Mouse (Mus musculus) bone marrow, adult 2 months (tissue): ENCODE measurements around the gene March6. TPM values are rescaled to one million over a fixed set of nuclear protein-coding genes. Genes with fewer than 3 reads are reported as not detected.

Source experiments
- H3K27ac ChIP-seq: fragments of 200-500 bp; 2 replicates; pipeline ENCODE4 v1.5.1; 2012; ENCODE audit warnings: low read depth, mild to moderate bottlenecking, control low read depth, inconsistent platforms, low read length; ENCODE audit not compliant: control insufficient read depth, poor library complexity, insufficient read depth
- H3K4me1 ChIP-seq: fragments of 200-500 bp; 2 replicates; pipeline ENCODE4 v1.6.1; 2011; ENCODE audit warnings: low read length; ENCODE audit not compliant: control insufficient read depth, insufficient read depth
- H3K4me3 ChIP-seq: fragments of 200-500 bp; replicated peaks from 2 replicates; pipeline ENCODE3; 2011; ENCODE audit warnings: mild to moderate bottlenecking, low read depth, low read length, control low read depth; ENCODE audit not compliant: control insufficient read depth
- CTCF ChIP-seq: fragments of 200-500 bp; IDR thresholded peaks from 2 replicates; pipeline ENCODE4 v1.5.1; 2011; ENCODE audit warnings: low read length, control low read depth; ENCODE audit not compliant: control insufficient read depth, insufficient read depth
- POLR2A ChIP-seq: fragments of 200-500 bp; IDR thresholded peaks from 2 replicates; pipeline ENCODE4 v1.6.1; 2011; ENCODE audit warnings: low read depth, mild to moderate bottlenecking, control low read depth, low read length, borderline replicate concordance; ENCODE audit not compliant: control insufficient read depth
- WGBS: fragments of 180-500 bp; shearing (Covaris S2); methylation state at CpG from one replicate; pipeline ENCODE4 v1.1.7; 2018; 5-methylcytosine and 5-hydroxymethylcytosine counted together
- polyA plus RNA-seq: library from polyadenylated mRNA; stranded (reverse); fragments of >200 nt; gene quantifications from 2 replicates; pipeline ENCODE4 v1.2.4, GENCODE M21; 2011; ENCODE audit warnings: low replicate concordance; ENCODE audit not compliant: missing spikeins, insufficient read depth, insufficient read length

March6 gene
- polyA plus RNA-seq, 1 experiment: 20.9 TPM

DNA sequence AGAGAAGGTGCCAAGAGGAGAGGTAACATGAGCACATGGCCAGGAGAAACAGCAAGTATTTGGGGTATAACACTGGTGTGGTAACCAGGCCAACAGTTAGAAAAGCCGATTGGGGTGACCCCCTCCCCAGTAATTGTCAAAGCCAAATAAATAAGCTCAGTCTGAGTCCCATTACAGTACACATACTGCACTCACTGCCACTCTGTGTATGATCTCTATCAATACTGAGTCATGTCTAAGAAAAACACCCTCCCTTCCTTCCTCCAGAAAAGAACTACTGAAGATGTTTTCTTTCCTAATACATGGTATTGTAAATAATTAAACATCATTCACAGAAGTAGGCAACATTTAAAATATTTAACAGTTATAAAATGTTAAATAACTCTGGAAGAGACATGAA lies 28.5 kb downstream of the March6 start:
- no peak overlapping the region for H3K4me3 ChIP-seq
- H3K4me1 ChIP-seq: no peaks in the 10 kb centered on the region
- WGBS: 75% methylated on average over 1 of the region's 1 CpGs
- no peak overlapping the region for H3K27ac ChIP-seq
- no peak for TF ChIP-seq POLR2A
- no peak for TF ChIP-seq CTCF

DNA sequence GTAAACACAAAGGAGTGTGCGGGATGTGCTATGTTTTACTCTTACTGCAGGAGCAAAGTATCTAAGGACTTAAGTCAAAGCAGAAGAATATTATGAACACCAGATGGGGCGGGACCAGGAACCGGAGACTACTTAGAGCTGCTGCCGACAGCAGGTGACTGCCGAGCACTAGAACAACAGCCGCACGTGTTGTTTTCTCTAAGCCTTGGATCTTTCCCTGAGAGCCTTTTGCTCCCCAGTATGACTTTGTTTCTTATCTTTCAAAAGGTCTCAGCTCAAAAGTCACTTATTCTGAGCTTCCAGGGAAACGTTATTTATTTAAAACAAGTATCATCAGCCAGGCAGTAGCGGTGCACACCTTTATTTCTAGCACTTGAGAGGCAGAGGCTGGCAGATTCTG lies 36.0 kb downstream of the March6 start:
- Histone ChIP-seq H3K27ac (no peak overlapping the region), H3K4me1 (no peaks in the 10 kb centered on the region), H3K4me3 (no peak overlapping the region)
- TF ChIP-seq POLR2A: no peak
- TF ChIP-seq CTCF: no peak
- WGBS: 96% methylated on average over 9 of the region's 9 CpGs

DNA sequence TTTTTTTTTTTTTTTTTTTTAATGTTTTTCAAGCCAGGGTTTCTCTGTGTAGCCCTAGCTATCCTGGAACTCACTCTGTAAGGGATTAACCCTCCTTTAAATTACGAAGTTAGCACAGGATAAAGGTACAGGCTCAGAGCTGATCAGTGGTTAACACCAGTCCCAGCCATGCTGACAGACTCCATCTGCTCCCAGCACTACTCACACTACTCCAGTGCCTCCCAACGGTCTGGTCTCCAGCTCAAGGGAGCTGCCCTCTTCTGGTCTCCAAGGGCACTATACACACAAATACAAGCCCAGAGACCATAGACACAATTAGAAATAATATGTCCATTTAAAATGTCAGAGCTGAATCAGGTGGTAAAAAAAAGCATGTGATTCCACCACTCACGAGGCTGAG lies 36.5 kb downstream of the March6 start:
- TF ChIP-seq POLR2A (no peak), CTCF (no peak)

DNA sequence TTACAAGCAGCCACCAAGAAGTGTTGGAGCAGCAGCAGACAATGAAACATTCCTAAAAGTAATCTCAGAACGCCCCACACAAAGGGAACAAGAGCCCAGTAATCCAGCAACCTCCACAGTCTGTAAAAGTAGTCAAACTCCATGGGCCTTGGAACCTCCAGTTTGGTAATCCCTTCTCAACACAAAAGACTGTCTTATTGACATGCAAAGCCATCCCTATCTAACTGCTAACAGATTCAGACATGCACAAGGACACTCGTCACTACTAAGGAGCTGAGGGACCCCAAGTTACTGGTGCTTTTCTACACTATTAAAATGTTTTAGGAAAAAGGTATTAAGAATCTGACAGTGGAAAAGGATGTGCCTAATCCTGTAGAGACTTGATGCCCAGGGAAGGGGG lies 43.4 kb downstream of the March6 start:
- no peaks in the 10 kb centered on the region for H3K4me1 ChIP-seq
- TF ChIP-seq POLR2A (no peak), CTCF (no peak)
- WGBS: 87% methylated on average over 2 of the region's 2 CpGs
- H3K27ac ChIP-seq: no peak overlapping the region
- H3K4me3 ChIP-seq: no peak overlapping the region

More for the DNA sequence above, 36.5 kb downstream of the March6 start:
- no peak overlapping the region for H3K27ac ChIP-seq
- no peaks in the 10 kb centered on the region for H3K4me1 ChIP-seq
- no peak overlapping the region for H3K4me3 ChIP-seq
- 84% methylated on average over 3 of the region's 3 CpGs for WGBS

DNA sequence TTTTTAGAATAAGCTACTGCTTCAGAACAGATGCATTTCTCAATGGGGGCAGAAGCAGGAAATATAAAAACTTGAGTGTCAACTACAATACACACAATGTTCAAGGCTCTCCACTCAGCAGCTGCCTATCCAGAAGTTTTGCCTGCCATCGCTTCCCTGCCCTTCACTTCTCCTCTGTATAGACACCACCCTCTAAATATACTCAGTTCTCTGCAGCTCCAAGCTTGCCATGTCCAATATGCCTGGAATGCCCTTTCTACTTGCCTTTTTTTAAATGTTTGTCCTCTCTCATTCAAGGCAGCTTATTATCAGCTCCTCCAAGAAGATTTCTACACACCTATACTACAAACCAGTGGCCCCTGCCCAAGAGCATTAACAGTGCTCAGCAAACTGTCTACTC lies 54.2 kb downstream of the March6 start:
- WGBS: 91% methylated on average over 1 of the region's 1 CpGs
- Histone ChIP-seq H3K4me3 (no peak overlapping the region), H3K27ac (no peak overlapping the region), H3K4me1 (no peaks in the 10 kb centered on the region; the same call in 1 of the 2 replicates)
- TF ChIP-seq POLR2A (no peak), CTCF (no peak)

DNA sequence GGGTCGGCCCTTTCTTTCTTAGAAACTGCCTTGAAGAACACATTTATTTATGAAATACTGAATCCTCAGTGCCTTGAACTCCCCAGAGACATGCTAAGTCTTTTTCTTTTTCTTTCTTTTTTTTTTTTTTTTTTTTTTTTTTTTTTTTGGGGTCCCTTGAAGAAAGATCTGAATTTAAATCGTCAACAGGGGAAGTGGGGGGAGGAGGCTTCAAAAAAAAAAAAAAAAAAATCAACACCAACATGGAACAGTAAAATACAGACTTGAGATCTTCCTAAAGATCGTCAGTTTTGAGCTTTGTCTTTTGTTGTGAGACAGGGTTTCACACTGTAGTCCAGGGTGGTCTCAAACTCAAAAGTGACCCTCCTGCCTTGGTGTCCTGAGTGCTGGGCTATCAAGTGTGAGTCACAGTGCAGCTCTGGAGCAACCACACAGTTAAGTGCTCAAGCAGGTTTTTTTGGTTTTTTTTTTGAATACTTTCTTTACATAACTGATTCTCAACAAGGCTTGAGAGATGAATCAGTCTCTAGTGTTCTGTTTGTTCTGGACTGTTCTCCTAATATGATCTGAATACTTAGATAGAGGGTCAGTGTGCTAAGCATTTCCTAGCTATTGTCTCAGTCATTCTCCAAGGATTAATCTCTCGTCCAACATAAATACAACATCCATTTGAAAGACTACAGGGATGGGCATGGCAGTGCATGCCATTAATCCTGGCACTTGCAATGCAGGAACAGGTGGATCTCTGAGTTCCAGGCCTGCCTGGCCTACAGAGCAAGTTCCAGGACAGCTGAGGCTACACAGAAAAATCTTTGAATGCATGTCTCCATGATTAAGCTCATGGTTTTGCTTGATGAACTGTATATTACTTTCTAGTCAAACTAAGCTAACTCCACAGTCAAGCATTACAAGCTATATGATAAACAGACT lies 57.9 kb downstream of the March6 start:
- H3K27ac ChIP-seq: no peak overlapping the region
- no peak overlapping the region for H3K4me3 ChIP-seq
- no peak for TF ChIP-seq POLR2A
- H3K4me1 ChIP-seq: no peaks in the 10 kb centered on the region; the same call in 1 of the 2 replicates
- 60% methylated on average over 4 of the region's 4 CpGs for WGBS

DNA sequence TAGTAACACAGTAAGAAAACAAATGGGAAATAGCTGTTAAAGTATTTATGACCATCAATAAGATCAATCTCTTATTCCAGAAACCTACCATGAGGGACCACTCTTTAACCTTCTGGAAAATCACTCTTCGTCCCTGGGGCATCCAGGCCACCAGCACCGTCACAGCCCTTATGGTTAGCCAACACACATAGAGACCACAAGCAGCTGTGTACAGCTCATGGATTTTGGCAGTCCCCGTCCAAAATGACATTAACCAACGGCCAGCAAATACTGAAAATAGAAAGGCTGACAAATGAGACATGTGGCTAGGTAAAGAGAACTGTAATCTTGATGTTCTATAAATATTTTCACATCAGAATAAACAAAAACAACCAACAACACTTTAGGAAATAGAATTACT lies 59.3 kb downstream of the March6 start:
- 90% methylated on average over 4 of the region's 4 CpGs for WGBS
- TF ChIP-seq CTCF: no peak
- TF ChIP-seq POLR2A: no peak
- no peak overlapping the region for H3K4me3 ChIP-seq
- H3K4me1 ChIP-seq: no peaks in the 10 kb centered on the region; the same call in 1 of the 2 replicates
- H3K27ac ChIP-seq: no peak overlapping the region

DNA sequence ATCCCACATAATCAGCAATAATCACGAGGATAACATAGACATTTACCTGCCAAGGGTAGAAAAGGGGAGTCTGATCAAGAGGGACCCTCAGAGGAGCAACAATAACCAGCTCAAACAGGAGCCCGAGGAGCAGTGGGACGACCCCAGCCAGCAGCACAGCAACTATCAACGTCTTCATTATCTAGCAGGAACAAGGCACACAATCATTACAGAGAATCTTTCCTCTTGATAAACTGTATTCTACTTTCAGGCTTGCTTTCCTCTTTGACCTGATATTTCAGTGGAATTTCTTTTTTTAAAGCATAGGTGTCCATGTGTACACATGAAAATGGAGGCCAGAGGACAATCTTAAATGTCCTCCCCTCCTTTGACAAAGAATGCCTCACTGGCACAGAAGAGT lies 61.4 kb downstream of the March6 start:
- Histone ChIP-seq H3K27ac (no peak overlapping the region), H3K4me3 (no peak overlapping the region), H3K4me1 (no peaks in the 10 kb centered on the region; the same call in 1 of the 2 replicates)
- 70% methylated on average over 4 of the region's 4 CpGs for WGBS
- no peak for TF ChIP-seq POLR2A
- TF ChIP-seq CTCF: no peak
